Comparison of ENCODE assay signal across 10 mouse cellular contexts in genomic region chr1:185256753-185257152, GRCm38 (mm10). TPM values are rescaled to one million over a fixed set of nuclear protein-coding genes. Genes with fewer than 3 reads are reported as not detected.
DNase-seq lines count a peak whose midpoint lies in the region; ATAC-seq lines count a peak whose summit lies in the region.
"Had no signal": no experiment of that assay in that cellular context is flagged by ENCODE, and none has a peak within 500 bp of the region (broad histone marks: within the 10 kb centered on the region; RNA-seq: fewer than 3 reads in every experiment).

No protein-coding gene starts in this region.

- no peak overlapping the region for H3K27ac ChIP-seq in limb, embryonic 11.5 days (replicated peaks; ENCODE audit: low read depth, low read length)
- H3K27ac ChIP-seq in limb, embryonic 10.5 days, result no peak overlapping the region
- no peak overlapping the region for H3K27ac ChIP-seq in embryonic facial prominence, embryonic 11.5 days (replicated peaks; ENCODE audit: low read depth, low read length)

- ATAC-seq in limb, embryonic 11.5 days (ENCODE audit: insufficient number of reproducible peaks, low FRiP score, low TSS enrichment, low read depth), result no peak
- ATAC-seq in embryonic facial prominence, embryonic 11.5 days (replicated peaks; ENCODE audit: insufficient number of reproducible peaks, low FRiP score, low TSS enrichment, low read depth), result no peak
- no peak for ATAC-seq in frontal cortex, adult (ENCODE audit: low TSS enrichment)

- peak; percentile 31 for DNase-seq in limb, embryonic 11.5 days (ENCODE audit: low spot score)
- no peak for DNase-seq in limb, embryonic 10.5 days (ENCODE audit: low spot score)
- DNase-seq in embryonic facial prominence, embryonic 11.5 days (ENCODE audit: low spot score), result peak; percentile 16
- DNase-seq in liver (peak; percentile 32), MN1 (ENCODE audit: low spot score) (no peak)
- peak; percentile 21 to 59 for DNase-seq in lung, postnatal 4 days
- DNase-seq: cerebellum, adult 11 months; gastrocnemius, postnatal 36 days; thymus, adult 2 months had no signal

- no peak overlapping the region for H3K4me3 ChIP-seq in limb, embryonic 11.5 days (ENCODE audit: low read depth, low read length)
- no peak overlapping the region for H3K4me3 ChIP-seq in limb, embryonic 10.5 days
- H3K4me3 ChIP-seq in embryonic facial prominence, embryonic 11.5 days (ENCODE audit: low read depth, low read length), result no peak overlapping the region

- no peaks in the 10 kb centered on the region for H3K4me1 ChIP-seq in limb, embryonic 11.5 days (ENCODE audit: control insufficient read depth, insufficient read depth, low read length)
- H3K4me1 ChIP-seq in limb, embryonic 10.5 days, result no peaks in the 10 kb centered on the region
- no peaks in the 10 kb centered on the region for H3K4me1 ChIP-seq in embryonic facial prominence, embryonic 11.5 days (ENCODE audit: control insufficient read depth, insufficient read depth, low read length)

- WGBS in limb, embryonic 11.5 days, result 51% methylated on average over 3 of the region's 3 CpGs
- 40% methylated on average over 3 of the region's 3 CpGs for WGBS in limb, embryonic 10.5 days
- 41% methylated on average over 3 of the region's 3 CpGs for WGBS in embryonic facial prominence, embryonic 11.5 days

- H3K9ac ChIP-seq in limb, embryonic 11.5 days (ENCODE audit: low read length), result no peak overlapping the region
- H3K9ac ChIP-seq in embryonic facial prominence, embryonic 11.5 days (replicated peaks; ENCODE audit: low read length), result no peak overlapping the region

- peaks cover 6% of the 10 kb centered on the region; the same call in 1 of the 2 replicates for H3K36me3 ChIP-seq in limb, embryonic 11.5 days (ENCODE audit: control insufficient read depth, insufficient read depth, low read length)
- H3K36me3 ChIP-seq in limb, embryonic 10.5 days, result peaks cover 66% of the 10 kb centered on the region
- peaks cover 3% of the 10 kb centered on the region; the same call in 1 of the 2 replicates for H3K36me3 ChIP-seq in embryonic facial prominence, embryonic 11.5 days (replicated peaks; ENCODE audit: control insufficient read depth, insufficient read depth, low read depth, low read length)

- no peaks in the 10 kb centered on the region for H3K27me3 ChIP-seq in limb, embryonic 11.5 days (ENCODE audit: control insufficient read depth, insufficient read depth, low read length)
- no peaks in the 10 kb centered on the region for H3K27me3 ChIP-seq in limb, embryonic 10.5 days (ENCODE audit: low read depth, poor library complexity, severe bottlenecking)
- no peaks in the 10 kb centered on the region for H3K27me3 ChIP-seq in embryonic facial prominence, embryonic 11.5 days (ENCODE audit: control insufficient read depth, insufficient read depth, low read length)

- H3K9me3 ChIP-seq in limb, embryonic 11.5 days (ENCODE audit: control insufficient read depth, low read length), result no peaks in the 10 kb centered on the region
- no peaks in the 10 kb centered on the region for H3K9me3 ChIP-seq in limb, embryonic 10.5 days (replicated peaks)
- no peaks in the 10 kb centered on the region for H3K9me3 ChIP-seq in embryonic facial prominence, embryonic 11.5 days (replicated peaks; ENCODE audit: control insufficient read depth, low read length)

- H3K4me2 ChIP-seq in limb, embryonic 11.5 days (ENCODE audit: low read depth, severe bottlenecking), result no peak overlapping the region
- no peak overlapping the region for H3K4me2 ChIP-seq in embryonic facial prominence, embryonic 11.5 days (ENCODE audit: low read depth, low read length)

RNA-seq across cellular contexts. Expression of gene Rab3gap2, which starts 52.8 kb away (rescaled TPM):
- polyA plus RNA-seq in limb, embryonic 11.5 days (2014; fragmentation: Nextera tagmentation; extraction: Ambion mirVana), result 22.0 and 25.0 TPM in 2 replicates
- 17.7 and 20.6 TPM in 2 replicates for polyA plus RNA-seq in limb, embryonic 10.5 days (2016; fragmentation: Nextera tagmentation; extraction: Ambion mirVana)
- polyA plus RNA-seq in embryonic facial prominence, embryonic 11.5 days (2014; fragmentation: Nextera tagmentation; extraction: Ambion mirVana), result 20.4 and 21.2 TPM in 2 replicates

Comparison
In these comparisons a context has a peak if more than half of its experiments do, and no peak if none do; other contexts are left out.
1. DNase-seq: peak in limb, embryonic 11.5 days (single experiment), embryonic facial prominence, embryonic 11.5 days (single experiment), liver (single experiment) and lung, postnatal 4 days (2 of 2); none in limb, embryonic 10.5 days (single experiment) and MN1 (single experiment).